Mouse (Mus musculus) left cerebral cortex, postnatal 36 days (tissue): ENCODE measurements around the gene Nxpe5. TPM values are rescaled to one million over a fixed set of nuclear protein-coding genes. Genes with fewer than 3 reads are reported as not detected.
"Not testable (repeated sequence)": the region's sequence is repeated elsewhere in the genome, so short reads cannot be mapped to it uniquely, and the experiment has no call there.

Experiments used
- DNase-seq, 2 experiments: peaks; one replicate each; pipeline ENCODE4 v3.0.0; 2021 to 2022; ENCODE audit warnings: low spot score in 2 of 2, mixed read lengths in 1 of 2
- intact Hi-C: fragments of 180-260 bp; cut with DNase I; formaldehyde crosslinking; loops from one replicate; pipeline ENCODE4 v1.15.1; 2025
- total RNA-seq, 2 experiments: library from RNA; stranded (reverse); gene quantifications; 2 replicates each; pipeline ENCODE4 v1.2.3; 2021

Nxpe5 gene
- not detected for total RNA-seq

GRCm38 (mm10) chr5:138225700-138226099 lies at the start of gene Nxpe5:
Nxpe5 (plus strand) TSS chr5:138225898.
- DNase-seq = no peak
- intact Hi-C loops = no loop called here

- intact Hi-C loops = loop anchor here (2.0 kb wide), 1 partner anchor 14 kb away; the partner anchor contains the start of genes Ap4m1 and Mcm7
- peak; percentile 78 for DNase-seq
Observed at GRCm38 (mm10) chr5:138186950-138187638, 38.6 kb upstream of the Nxpe5 start, which contains the start of the genes Taf6 and Cnpy4. Taf6 (minus strand) TSS chr5:138187451. Cnpy4 (plus strand) TSS chr5:138187485.

DNA sequence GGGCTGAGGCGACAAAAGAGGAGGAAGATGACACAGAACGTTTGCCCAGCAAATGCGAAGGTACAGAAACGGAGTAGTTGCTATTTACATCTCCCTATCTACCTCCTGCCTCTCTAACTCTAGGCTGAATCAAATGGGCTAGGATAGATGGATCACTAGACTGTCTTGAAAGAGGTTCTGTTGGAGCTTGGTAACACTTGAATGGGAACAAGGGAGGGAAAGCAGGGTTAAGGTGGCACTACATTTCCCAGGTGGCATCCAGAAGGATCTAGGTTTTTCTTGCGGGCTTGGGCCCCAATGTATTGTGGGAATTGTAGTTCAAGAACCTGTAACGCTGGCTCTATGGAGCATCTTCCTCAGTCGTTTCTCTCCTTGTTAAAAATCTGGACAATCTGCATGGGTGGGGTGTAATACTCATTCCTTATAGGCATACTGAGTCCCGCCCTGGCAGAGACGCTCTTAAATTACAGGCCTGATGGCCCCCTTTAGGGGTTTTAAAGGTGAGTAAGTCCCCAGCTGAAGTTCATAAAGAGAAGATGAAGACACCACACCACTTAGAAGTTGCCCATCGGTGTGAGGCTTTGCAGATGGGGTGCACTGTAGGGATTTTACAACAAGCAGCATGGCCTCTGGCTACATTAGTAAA lies 37.9 kb upstream of the Nxpe5 start:
- peak; percentile 67 to 70 for DNase-seq
- intact Hi-C loops = loop anchor here (2.0 kb wide), 1 partner anchor 15 kb away; the partner anchor contains the start of genes Ap4m1 and Mcm7

- intact Hi-C loops = no loop called here
- peak; percentile 82 to 83 for DNase-seq
Observed at GRCm38 (mm10) chr5:138193771-138194727, 31.6 kb upstream of the Nxpe5 start, which contains the start of gene Mblac1. Mblac1 (plus strand) TSS chr5:138194314.

DNA sequence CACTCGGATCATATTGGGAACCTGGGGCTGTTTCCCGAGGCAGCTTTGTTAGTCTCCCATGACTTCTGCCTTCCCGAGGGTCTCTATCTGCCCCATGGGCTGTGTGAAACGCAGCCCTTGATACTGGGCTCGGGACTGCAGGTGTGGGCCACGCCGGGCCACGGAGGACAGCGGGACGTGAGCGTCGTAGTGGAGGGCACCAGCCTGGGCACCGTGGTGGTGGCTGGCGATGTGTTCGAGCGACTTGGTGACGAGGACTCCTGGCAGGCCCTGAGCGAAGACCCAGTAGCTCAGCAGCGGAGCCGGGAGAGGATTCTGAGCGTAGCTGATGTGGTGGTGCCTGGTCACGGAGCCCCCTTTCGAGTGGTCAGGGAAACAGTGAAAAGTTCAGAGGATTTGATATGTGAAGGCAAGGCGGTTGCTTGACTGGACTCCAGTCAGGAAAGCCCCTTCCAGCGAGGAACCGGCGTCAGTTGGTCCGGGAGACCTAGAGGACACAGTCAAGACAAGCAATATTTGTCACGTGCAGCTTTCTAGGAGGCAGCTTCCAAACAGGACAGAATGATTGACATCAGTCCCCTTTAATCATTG lies 30.8 kb upstream of the Nxpe5 start:
- intact Hi-C loops = no loop called here
- peak; percentile 41 to 46 for DNase-seq

DNA sequence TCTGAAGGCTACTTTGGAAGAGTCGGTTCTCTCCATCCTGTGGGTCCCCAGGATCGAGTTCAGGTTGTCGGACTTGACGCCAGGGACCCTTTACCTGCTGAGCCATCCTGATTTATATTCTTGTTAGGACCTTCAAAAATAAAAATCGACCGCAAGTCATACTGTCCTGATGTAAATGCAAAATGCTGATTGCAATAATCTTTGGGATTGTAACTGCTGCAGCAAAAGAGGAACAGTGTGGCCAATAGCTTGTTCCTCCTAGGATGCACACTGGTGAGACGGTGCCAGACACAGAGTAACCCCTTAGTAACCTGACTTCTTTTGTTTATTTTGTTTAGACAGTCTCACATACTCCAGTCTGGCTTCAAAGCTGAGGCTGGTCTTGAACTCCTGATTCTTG lies 30.2 kb upstream of the Nxpe5 start:
- intact Hi-C loops = no loop called here
- no peak for DNase-seq

- DNase-seq = no peak
- intact Hi-C loops = no loop called here
Observed at GRCm38 (mm10) chr5:138199576-138199975, 26.1 kb upstream of the Nxpe5 start.

DNA sequence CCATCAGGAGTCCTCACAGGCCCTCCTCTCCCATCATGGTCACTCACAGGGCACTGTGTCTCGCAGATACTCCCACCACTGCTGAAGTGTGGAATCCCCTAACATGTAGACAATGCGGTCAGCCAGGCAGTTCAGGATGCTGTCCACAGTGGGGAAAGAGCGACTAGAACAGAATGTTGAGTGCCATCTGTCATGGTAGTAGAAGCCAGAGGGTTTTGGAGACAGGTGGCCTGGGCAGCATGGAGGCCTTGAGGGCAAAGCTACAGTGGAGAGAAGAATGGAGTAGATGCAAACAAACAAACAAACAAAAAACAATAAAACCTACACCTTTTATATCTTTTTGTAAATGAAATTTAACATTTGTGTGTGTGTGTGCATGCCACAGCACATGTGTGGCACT lies 23.6 kb upstream of the Nxpe5 start:
- intact Hi-C loops = no loop called here
- DNase-seq = no peak

DNA sequence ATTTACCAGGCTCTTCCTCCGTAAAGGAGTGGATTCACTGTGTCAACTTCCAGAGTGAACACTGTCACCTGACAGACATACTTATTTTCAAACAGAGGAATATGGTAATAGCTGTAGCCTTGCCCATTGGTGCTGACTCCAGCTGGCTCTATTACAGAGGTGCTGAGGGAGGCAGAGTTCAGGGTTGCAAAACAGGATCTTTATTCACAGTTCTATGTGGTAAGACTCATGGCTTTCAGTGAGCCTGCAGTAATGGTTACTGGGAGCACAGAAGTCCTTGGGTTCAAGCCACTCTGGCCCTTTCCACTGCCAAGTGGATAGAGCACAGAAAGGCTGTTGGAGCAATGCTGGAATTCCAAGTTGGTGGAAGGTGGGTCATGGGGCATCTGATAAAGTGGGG lies 18.4 kb upstream of the Nxpe5 start:
- DNase-seq = no peak
- intact Hi-C loops = no loop called here

- DNase-seq = no peak
Observed at GRCm38 (mm10) chr5:138207873-138208272, 17.8 kb upstream of the Nxpe5 start.

DNA sequence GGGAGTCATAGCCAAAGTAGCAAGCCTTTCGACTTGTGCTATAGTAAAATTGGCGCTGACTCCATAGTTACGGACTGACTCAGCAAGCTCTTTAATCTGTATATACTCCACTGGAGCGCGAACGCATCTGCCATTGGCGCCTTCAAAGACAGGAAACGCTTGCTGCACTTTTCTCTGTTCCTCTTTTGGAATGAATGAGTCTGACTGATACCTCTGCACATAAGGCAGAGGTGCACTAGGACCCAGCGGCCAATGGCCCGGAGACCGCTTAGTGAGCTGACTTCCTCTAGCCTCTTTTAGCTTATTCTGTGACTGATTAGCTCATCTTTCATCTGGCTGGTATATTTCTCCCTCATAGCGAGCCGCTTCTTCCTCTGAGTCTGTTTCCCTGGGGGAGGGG lies 9.1 kb upstream of the Nxpe5 start:
- DNase-seq, intact Hi-C loops: not testable (repeated sequence)

More at GRCm38 (mm10) chr5:138207873-138208272, 17.8 kb upstream of the Nxpe5 start:
- intact Hi-C loops = no loop called here

DNA sequence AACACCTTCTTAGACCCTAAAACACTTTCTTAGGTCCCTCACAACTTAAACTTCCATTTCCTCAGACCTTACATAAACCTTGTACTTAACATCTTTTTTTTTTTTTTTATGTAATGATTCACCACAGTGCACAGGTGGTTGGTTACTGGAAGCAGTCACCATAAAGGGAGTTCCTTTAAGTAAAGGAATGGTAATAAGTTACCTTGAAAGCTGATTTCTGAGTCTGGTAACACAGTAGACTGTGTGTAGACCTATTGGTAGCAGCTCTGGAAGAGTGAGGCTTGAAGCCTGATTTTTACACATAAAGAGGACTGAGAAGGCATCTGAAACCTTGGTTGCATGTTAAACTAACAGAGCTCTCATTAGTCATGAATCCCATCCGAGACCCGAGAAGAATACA lies 5.8 kb upstream of the Nxpe5 start:
- no peak for DNase-seq
- intact Hi-C loops = no loop called here

DNA sequence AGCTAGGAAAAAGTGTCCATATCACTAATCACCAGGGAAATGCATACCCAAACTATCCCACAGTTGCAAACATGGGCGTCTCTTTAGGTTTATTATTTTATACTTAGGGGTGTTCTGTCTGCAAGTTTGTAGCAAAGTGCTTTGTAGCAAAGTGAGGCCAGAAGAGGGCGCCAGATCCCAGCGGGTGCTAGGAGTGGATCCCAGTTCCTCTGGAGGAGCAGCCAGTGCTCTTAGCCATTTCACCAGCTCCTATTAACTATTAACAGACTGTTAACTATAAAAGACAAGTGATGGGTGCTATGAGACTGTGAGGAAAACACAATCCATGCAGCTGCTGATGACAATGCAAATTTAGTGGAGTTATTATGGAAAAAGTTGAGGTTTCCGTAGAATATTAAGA lies 3.6 kb upstream of the Nxpe5 start:
- peak; percentile 76 for DNase-seq
- intact Hi-C loops = no loop called here

- no peak for DNase-seq
- intact Hi-C loops = no loop called here
Observed at GRCm38 (mm10) chr5:138223287-138223686, 2.4 kb upstream of the Nxpe5 start.

GRCm38 (mm10) chr5:138226491-138226890 lies 793 bp downstream of the Nxpe5 start:
- intact Hi-C loops = no loop called here
- DNase-seq = no peak

GRCm38 (mm10) chr5:138227367-138227766 lies 1.7 kb downstream of the Nxpe5 start:
- intact Hi-C loops = no loop called here
- DNase-seq = no peak

DNA sequence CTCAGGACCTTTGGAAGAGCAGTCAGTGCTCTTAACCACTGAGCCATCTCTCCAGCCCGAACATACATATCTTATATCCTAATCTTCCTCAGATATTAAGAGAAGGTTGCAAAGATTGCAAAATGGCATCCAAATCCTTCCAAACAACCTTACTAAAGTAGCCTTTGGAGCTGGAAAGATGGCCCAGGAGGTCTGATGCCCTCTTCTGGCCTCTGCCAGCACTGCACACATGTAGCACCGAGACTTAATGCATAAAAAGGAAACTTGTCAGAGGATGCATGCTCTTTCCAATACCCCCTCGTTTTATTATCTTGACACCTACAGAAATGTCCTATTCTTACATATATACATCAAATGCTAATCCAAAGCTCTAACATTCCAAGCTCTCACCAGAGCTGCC lies 2.3 kb downstream of the Nxpe5 start:
- intact Hi-C loops = no loop called here

GRCm38 (mm10) chr5:138229511-138229910 lies 3.8 kb downstream of the Nxpe5 start:
- intact Hi-C loops = no loop called here
- DNase-seq = no peak

More for the DNA sequence above, 2.3 kb downstream of the Nxpe5 start:
- no peak for DNase-seq

GRCm38 (mm10) chr5:138233778-138234177 lies 8.1 kb downstream of the Nxpe5 start:
- DNase-seq = no peak
- intact Hi-C loops = no loop called here
